Mouse (Mus musculus) cerebellum, adult 9-10 months (tissue): ENCODE results near the gene Rps6ka5.
A peak's percentile ranks its signal among the peaks of the same experiment; 100 is the strongest.

Experiments used
- DNase-seq: peaks from one replicate; pipeline ENCODE4 v3.0.0; 2022

Rps6ka5 gene

DNA sequence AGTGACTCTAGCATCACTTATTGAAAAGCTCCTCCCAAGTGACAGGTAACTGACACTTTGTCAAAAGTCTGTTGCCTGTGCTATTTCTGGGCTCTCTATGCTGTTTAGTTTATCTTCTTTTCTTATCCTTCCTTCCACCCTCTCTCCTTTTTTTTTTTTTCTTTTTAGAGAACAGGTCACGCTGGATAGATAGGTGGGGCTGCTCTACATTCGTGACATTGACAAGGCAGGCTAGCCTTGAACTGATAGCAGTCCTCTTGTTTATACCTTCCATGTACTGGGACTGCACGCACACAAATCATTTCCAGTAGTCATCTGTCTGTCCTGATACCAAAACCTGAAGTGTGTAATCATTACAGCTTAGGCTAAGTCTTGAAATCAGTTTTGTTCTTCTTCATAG, 132.1 kb downstream of the Rps6ka5 start:
- no peak for DNase-seq

GRCm38 (mm10) chr12:100586601-100587000, 140.2 kb downstream of the Rps6ka5 start:
- no peak for DNase-seq

- DNase-seq: peak; percentile 46
Measured at GRCm38 (mm10) chr12:100579221-100579620, 147.6 kb downstream of the Rps6ka5 start.

- peak; percentile 81 for DNase-seq
Measured at GRCm38 (mm10) chr12:100578291-100578690, 148.5 kb downstream of the Rps6ka5 start.

DNA sequence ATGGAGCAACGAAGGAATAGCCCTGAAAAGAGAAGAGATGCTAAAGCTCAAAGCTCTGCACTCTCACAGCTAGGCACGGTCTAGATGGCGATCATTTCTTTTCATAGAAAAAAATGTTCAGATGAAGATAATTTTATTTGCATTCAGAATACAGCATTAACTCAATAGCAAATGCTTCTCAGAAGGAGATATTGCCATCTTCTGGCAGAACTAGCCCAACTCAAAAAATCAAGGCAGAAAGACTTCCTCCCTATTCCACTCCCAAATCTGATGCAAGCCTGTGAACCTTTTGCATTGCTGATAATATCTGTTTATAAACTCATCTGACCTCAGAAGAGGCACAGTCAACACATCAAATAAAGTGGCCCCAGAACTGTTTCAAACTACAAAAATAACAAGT, 151.0 kb downstream of the Rps6ka5 start:
- DNase-seq: no peak

- no peak for DNase-seq
Measured at GRCm38 (mm10) chr12:100570522-100571072, 156.2 kb downstream of the Rps6ka5 start.

GRCm38 (mm10) chr12:100568831-100569230, 158.0 kb downstream of the Rps6ka5 start:
- DNase-seq: no peak

DNA sequence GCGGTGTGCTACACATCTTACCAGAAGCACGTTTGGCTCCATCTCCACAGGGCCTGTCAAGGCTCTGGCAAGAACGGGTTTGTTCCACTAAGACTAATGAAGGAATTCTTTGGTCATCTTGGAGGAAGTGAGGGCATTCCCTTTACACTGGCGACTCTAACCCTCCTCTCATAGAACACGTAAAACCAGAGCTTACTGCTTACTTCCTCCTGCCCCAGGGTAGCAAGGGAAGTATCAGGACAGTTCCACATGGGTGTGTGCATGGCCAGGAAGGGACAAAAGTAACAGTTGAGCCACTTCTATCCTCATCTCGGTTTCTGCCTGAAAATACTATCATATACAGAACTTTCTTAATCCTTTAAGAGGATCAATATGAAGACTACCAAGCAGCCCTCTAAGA, 158.7 kb downstream of the Rps6ka5 start:
- DNase-seq: no peak

- DNase-seq: no peak
Measured at GRCm38 (mm10) chr12:100567627-100568026, 159.2 kb downstream of the Rps6ka5 start.

GRCm38 (mm10) chr12:100553675-100554074, 173.1 kb downstream of the Rps6ka5 start:
- no peak for DNase-seq

- no peak for DNase-seq
Measured at GRCm38 (mm10) chr12:100551972-100552371, 174.8 kb downstream of the Rps6ka5 start.

- no peak for DNase-seq
Measured at GRCm38 (mm10) chr12:100544194-100544567, 182.6 kb downstream of the Rps6ka5 start.

GRCm38 (mm10) chr12:100543437-100544193, 183.2 kb downstream of the Rps6ka5 start:
- no peak for DNase-seq

GRCm38 (mm10) chr12:100542494-100542893, 184.3 kb downstream of the Rps6ka5 start:
- DNase-seq: no peak

GRCm38 (mm10) chr12:100542076-100542475, 184.7 kb downstream of the Rps6ka5 start:
- DNase-seq: no peak

- no peak for DNase-seq
Measured at GRCm38 (mm10) chr12:100539158-100539714, 187.5 kb downstream of the Rps6ka5 start.

- DNase-seq: no peak
Measured at GRCm38 (mm10) chr12:100538445-100539157, 188.2 kb downstream of the Rps6ka5 start.

GRCm38 (mm10) chr12:100537091-100537490, 189.7 kb downstream of the Rps6ka5 start:
- DNase-seq: no peak

DNA sequence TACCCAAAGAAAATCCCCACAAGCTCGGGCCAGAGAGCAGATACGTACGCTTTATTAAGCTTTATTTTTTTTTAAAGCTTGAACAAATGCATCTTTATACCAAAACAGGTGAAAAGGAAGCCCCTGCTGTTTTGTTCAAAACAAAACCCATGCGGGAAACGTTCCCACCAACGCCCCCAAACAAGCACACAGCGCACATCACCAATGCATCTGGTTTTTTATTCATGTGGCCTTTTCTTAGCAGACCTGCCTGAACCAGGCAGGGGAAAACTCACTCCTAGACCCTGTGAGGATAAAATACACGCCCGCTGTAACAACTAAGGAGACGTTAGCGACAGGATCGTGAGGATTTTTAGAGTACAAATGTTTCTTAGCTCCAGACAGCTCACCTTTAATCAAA, 191.8 kb downstream of the Rps6ka5 start:
- no peak for DNase-seq

- DNase-seq: no peak
Measured at GRCm38 (mm10) chr12:100534028-100534427, 192.8 kb downstream of the Rps6ka5 start.

GRCm38 (mm10) chr12:100533209-100533608, 193.6 kb downstream of the Rps6ka5 start:
- DNase-seq: no peak

- no peak for DNase-seq
Measured at GRCm38 (mm10) chr12:100531740-100532139, 195.0 kb downstream of the Rps6ka5 start.

DNA sequence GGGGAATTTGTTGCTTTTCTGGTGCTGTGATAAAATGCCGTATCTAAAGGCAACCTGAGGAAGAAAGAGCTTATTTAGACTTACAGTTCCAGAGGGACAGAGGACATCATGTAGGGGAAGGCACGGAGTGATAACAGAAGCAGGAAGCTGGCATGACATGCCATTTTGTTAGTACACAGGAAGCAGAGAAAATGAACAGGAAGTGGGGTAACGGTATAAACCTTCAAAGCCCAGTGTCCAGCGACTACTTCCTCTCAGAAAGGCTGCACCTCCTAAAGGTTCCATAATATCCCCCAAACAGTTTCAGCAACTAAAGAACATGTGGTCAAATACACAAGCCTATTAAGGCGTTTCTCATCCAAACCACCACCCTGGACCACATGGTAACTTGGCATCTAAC, 195.9 kb downstream of the Rps6ka5 start:
- no peak for DNase-seq

DNA sequence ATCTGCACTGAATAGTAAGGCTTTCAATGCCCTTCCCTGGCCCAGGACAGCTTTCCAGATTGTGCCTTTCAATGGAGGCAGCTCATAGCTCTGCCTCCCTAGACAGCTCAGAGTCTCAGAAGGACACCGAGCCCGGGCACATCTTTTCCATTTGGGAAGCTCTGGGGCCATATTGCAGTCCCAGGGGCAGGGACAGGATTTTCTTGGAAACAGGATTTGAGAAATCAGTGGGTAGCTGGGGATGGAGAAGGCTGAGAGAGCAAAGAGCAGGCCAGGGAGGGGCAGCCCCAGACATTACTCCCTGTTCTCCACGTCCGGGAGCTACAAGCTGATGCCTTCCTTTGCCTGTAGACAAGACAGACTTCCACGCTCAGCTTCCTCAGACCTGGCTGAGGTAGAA, 197.1 kb downstream of the Rps6ka5 start:
- DNase-seq: no peak
